Mouse (Mus musculus) small intestine, adult 2 months (tissue): ENCODE measurements around the gene Clptm1. TPM values are rescaled to one million over a fixed set of nuclear protein-coding genes. Genes with fewer than 3 reads are reported as not detected.

Source experiments
- H3K27ac ChIP-seq: fragments of 200-500 bp; 2 replicates; pipeline ENCODE4 v1.5.1; 2012; ENCODE audit warnings: low read depth, low read length, control low read depth, inconsistent platforms; ENCODE audit not compliant: insufficient read depth
- H3K27me3 ChIP-seq: fragments of 200-500 bp; 2 replicates; pipeline ENCODE4 v1.6.1; 2012; ENCODE audit warnings: mild to moderate bottlenecking, moderate library complexity, low read length, inconsistent platforms; ENCODE audit not compliant: control insufficient read depth, insufficient read depth
- H3K36me3 ChIP-seq: fragments of 200-500 bp; 2 replicates; pipeline ENCODE4 v1.6.1; 2012; ENCODE audit warnings: mild to moderate bottlenecking, low read length, control low read depth, inconsistent platforms; ENCODE audit not compliant: control insufficient read depth, insufficient read depth
- H3K4me1 ChIP-seq: fragments of 200-500 bp; 2 replicates; pipeline ENCODE4 v1.6.1; 2012; ENCODE audit warnings: low read length, inconsistent platforms, mixed read lengths; ENCODE audit not compliant: control insufficient read depth, insufficient read depth, insufficient read length
- H3K4me3 ChIP-seq: fragments of 200-500 bp; 2 replicates; pipeline ENCODE4 v1.5.1; 2012; ENCODE audit warnings: low read depth, mild to moderate bottlenecking, control low read depth, inconsistent platforms, low read length, moderate library complexity
- CTCF ChIP-seq: fragments of 200-500 bp; IDR thresholded peaks from 2 replicates; pipeline ENCODE4 v1.5.1; 2012; ENCODE audit warnings: low read depth, mild to moderate bottlenecking, control low read depth, inconsistent platforms, low read length, moderate library complexity, mixed read lengths; ENCODE audit not compliant: insufficient replicate concordance, insufficient read length; ENCODE audit errors: extremely low read depth
- POLR2A ChIP-seq: fragments of 200-500 bp; IDR thresholded peaks from 2 replicates; pipeline ENCODE4 v1.6.1; 2012; ENCODE audit warnings: low read depth, mild to moderate bottlenecking, control low read depth, inconsistent platforms, low read length, moderate library complexity
- WGBS: fragments of 180-500 bp; shearing (Covaris S2); methylation state at CpG from one replicate; pipeline ENCODE4 v1.1.7; 2018; 5-methylcytosine and 5-hydroxymethylcytosine counted together
- polyA plus RNA-seq: library from polyadenylated mRNA; depleted of rRNA; stranded (reverse); fragments of >200 nt; gene quantifications from 2 replicates; pipeline ENCODE4 v1.2.3, GENCODE M21; 2012

Gene Clptm1
- polyA plus RNA-seq, 1 experiment, result 141 TPM

- Histone ChIP-seq H3K4me1 (peaks cover 24% of the 10 kb centered on the region), H3K4me3 (peak overlapping the region; percentile 36), H3K36me3 (peaks cover 10% of the 10 kb centered on the region; the same call in 1 of the 2 replicates), H3K27me3 (no peaks in the 10 kb centered on the region), H3K27ac (0 out of 2 replicates have a peak overlapping the region, but pooled peaks have one; percentile 20)
- TF ChIP-seq CTCF (peak; percentile 19; the same call in 1 of the 2 replicates), POLR2A (no peak)
- 12% methylated on average over 28 of the region's 28 CpGs for WGBS
Observed at GRCm38 (mm10) chr7:19697949-19698906, 33.4 kb upstream of the Clptm1 start.

GRCm38 (mm10) chr7:19696336-19696873 is 31.6 kb upstream of the Clptm1 start:
- Histone ChIP-seq H3K36me3 (no peaks in the 10 kb centered on the region), H3K27me3 (no peaks in the 10 kb centered on the region), H3K27ac (no peak overlapping the region), H3K4me1 (peaks cover 27% of the 10 kb centered on the region), H3K4me3 (no peak overlapping the region; the same call in 1 of the 2 replicates)
- 95% methylated on average over 34 of the region's 34 CpGs for WGBS
- TF ChIP-seq CTCF (no peak), POLR2A (no peak)

- Histone ChIP-seq H3K27me3 (no peaks in the 10 kb centered on the region), H3K4me3 (no peak overlapping the region), H3K4me1 (peaks cover 26% of the 10 kb centered on the region), H3K27ac (no peak overlapping the region), H3K36me3 (no peaks in the 10 kb centered on the region)
- no peak for TF ChIP-seq POLR2A
- no peak for TF ChIP-seq CTCF
- WGBS, result 83% methylated on average over 6 of the region's 6 CpGs
Observed at GRCm38 (mm10) chr7:19695881-19696280, 31.0 kb upstream of the Clptm1 start.

GRCm38 (mm10) chr7:19695213-19695594 is 30.4 kb upstream of the Clptm1 start:
- no peak for TF ChIP-seq POLR2A
- no peak for TF ChIP-seq CTCF
- Histone ChIP-seq H3K4me1 (peaks cover 19% of the 10 kb centered on the region), H3K27me3 (no peaks in the 10 kb centered on the region), H3K4me3 (no peak overlapping the region), H3K27ac (0 out of 2 replicates have a peak overlapping the region, but pooled peaks have one; percentile 8), H3K36me3 (no peaks in the 10 kb centered on the region)
- WGBS, result 9% methylated on average over 8 of the region's 8 CpGs

GRCm38 (mm10) chr7:19694336-19695212 is 29.7 kb upstream of the Clptm1 start:
- 45% methylated on average over 10 of the region's 10 CpGs for WGBS
- H3K27me3 ChIP-seq, result no peaks in the 10 kb centered on the region
- H3K36me3 ChIP-seq, result no peaks in the 10 kb centered on the region
- peaks cover 18% of the 10 kb centered on the region for H3K4me1 ChIP-seq
- H3K4me3 ChIP-seq, result no peak overlapping the region
- 0 out of 2 replicates have a peak overlapping the region, but pooled peaks have one; percentile 8 for H3K27ac ChIP-seq
- TF ChIP-seq CTCF, result no peak
- TF ChIP-seq POLR2A, result no peak

GRCm38 (mm10) chr7:19693421-19693820 is 28.6 kb upstream of the Clptm1 start:
- Histone ChIP-seq H3K4me3 (no peak overlapping the region), H3K36me3 (no peaks in the 10 kb centered on the region), H3K27ac (no peak overlapping the region), H3K4me1 (peaks cover 15% of the 10 kb centered on the region), H3K27me3 (no peaks in the 10 kb centered on the region)
- 52% methylated on average over 10 of the region's 10 CpGs for WGBS
- TF ChIP-seq CTCF, result no peak
- TF ChIP-seq POLR2A, result no peak
